Mouse (Mus musculus) megakaryocyte, embryonic 14.5 days (primary cell): ENCODE data around the gene Igsf6. TPM values are rescaled to one million over a fixed set of nuclear protein-coding genes. Genes with fewer than 3 reads are reported as not detected.

ENCODE experiments used
- H3K27me3 ChIP-seq: replicated peaks from 2 replicates; pipeline ENCODE3; 2012; ENCODE audit warnings: inconsistent platforms
- H3K36me3 ChIP-seq: replicated peaks from 2 replicates; pipeline ENCODE3; 2012; ENCODE audit warnings: low read length, inconsistent platforms, mixed read lengths
- H3K4me1 ChIP-seq: 2 replicates; pipeline ENCODE4 v1.6.1; 2012; ENCODE audit warnings: inconsistent platforms
- H3K4me3 ChIP-seq: replicated peaks from 2 replicates; pipeline ENCODE3; 2012; ENCODE audit warnings: moderate library complexity, mild to moderate bottlenecking, inconsistent platforms
- H3K9me3 ChIP-seq: 2 replicates; pipeline ENCODE4 v1.6.1; 2012; ENCODE audit warnings: inconsistent platforms
- FLI1 ChIP-seq: IDR thresholded peaks from 2 replicates; pipeline ENCODE4 v1.6.1; 2012; ENCODE audit warnings: low read length, inconsistent platforms, mixed read lengths
- GATA1 ChIP-seq: IDR thresholded peaks from 3 replicates; pipeline ENCODE4 v1.6.1; 2012; ENCODE audit warnings: mixed read lengths, low read length, inconsistent platforms, borderline replicate concordance
- polyA plus RNA-seq: library from polyadenylated mRNA; stranded (reverse); fragments of >175 nt; gene quantifications from 2 replicates; pipeline ENCODE4 v1.2.3, GENCODE M21; 2012; ENCODE audit warnings: low replicate concordance; ENCODE audit not compliant: insufficient read depth

Gene Igsf6
- 6.0 TPM in 1 of 2 replicates, not detected in the other for polyA plus RNA-seq

GRCm38 (mm10) chr7:121074281-121074680 is at the start of gene Igsf6:
TSS of gene Igsf6 (minus strand) at chr7:121074572.
- H3K4me3 ChIP-seq: peak within 1 kb of the TSS; percentile 70
- peaks cover 3% of the 10 kb centered on the region; the same call in 1 of the 2 replicates for H3K4me1 ChIP-seq
- H3K27me3 ChIP-seq: no peaks in the 10 kb centered on the region
- no peaks in the 10 kb centered on the region for H3K9me3 ChIP-seq
- H3K36me3 ChIP-seq: peaks cover 83% of the 10 kb centered on the region
- no peak for TF ChIP-seq GATA1
- no peak for TF ChIP-seq FLI1

DNA sequence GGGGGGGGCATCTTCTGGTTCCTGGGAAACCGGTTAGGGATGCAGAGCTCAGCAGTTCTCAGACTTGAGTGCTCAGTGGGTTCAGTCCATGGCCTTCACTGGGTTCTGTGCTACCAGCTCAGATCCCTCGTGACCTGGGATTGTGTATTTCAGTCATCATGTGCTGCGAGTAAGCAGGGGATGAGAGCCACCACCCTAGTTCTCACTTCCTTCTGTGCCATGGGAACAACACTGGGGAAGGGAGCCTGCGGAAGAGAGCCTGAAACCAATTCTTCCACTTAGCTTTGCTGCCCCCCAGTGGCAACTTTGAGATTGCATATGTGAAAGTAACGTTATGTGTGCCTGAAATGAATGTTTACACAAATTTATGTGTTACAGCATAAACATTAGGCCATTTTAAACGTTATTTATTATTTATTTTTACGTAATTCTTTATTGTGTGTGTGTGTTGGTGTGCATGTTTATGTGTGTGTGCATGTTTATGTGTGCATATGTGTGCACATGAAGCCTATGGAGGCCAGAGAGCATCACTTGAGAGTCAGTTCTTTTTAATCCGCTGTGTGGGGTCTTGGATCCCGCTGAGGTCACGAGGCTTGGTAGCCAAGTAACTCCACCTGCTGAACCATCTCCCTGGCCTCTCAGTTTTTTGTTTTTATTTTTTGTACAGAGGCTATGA is 45.9 kb upstream of the Igsf6 start:
- TF ChIP-seq FLI1 (no peak), GATA1 (no peak)
- H3K27me3 ChIP-seq: peaks cover 20% of the 10 kb centered on the region
- H3K36me3 ChIP-seq: no peaks in the 10 kb centered on the region
- H3K4me3 ChIP-seq: peak overlapping the region; percentile 84
- peaks cover 7% of the 10 kb centered on the region for H3K4me1 ChIP-seq
- peaks cover 7% of the 10 kb centered on the region; the same call in 1 of the 2 replicates for H3K9me3 ChIP-seq

DNA sequence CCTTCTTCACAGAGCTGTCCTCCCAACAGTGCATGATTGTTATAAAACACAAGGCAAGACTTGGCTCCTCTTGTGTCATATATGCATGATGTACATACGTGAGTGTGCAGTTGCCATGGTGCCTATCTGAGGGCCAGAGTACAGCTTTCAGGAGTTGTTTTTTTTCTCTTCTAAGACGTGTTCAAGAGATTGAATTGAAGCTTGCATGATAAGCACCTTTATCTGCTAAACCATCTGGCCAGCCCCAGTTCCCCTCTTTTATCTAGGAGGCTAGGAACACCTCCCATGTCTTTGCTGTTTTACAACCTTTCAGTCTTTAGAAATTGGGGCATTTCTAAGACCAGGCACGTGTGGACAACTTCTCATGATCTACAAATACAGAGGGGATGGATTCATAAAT is 37.4 kb upstream of the Igsf6 start:
- H3K4me1 ChIP-seq: no peaks in the 10 kb centered on the region
- no peak for TF ChIP-seq FLI1
- TF ChIP-seq GATA1: no peak
- H3K36me3 ChIP-seq: no peaks in the 10 kb centered on the region
- no peak overlapping the region for H3K4me3 ChIP-seq
- peaks cover 6% of the 10 kb centered on the region; the same call in 1 of the 2 replicates for H3K9me3 ChIP-seq
- peaks cover 8% of the 10 kb centered on the region for H3K27me3 ChIP-seq

DNA sequence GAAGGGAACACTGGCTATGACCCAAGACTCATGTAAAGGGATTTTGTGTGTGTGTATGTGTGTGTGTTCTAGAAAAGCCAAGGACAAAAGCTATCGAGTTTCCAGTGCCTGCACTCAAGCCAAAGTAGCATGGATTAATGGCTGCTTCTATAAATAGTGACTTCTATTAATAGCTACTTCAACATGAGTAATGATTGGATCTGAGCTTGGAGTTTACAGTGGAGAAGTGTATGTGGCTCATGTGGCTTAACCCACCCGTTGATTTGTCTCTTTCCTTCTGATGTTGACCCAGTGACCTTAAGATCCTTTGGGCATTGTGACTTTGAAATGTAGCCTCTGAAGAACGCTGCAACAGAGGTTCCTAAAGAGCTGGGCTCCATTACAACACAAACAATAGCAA is 36.9 kb upstream of the Igsf6 start:
- Histone ChIP-seq H3K36me3 (no peaks in the 10 kb centered on the region), H3K4me1 (no peaks in the 10 kb centered on the region), H3K9me3 (peaks cover 6% of the 10 kb centered on the region; the same call in 1 of the 2 replicates), H3K4me3 (no peak overlapping the region), H3K27me3 (peaks cover 7% of the 10 kb centered on the region)
- no peak for TF ChIP-seq GATA1
- TF ChIP-seq FLI1: no peak

GRCm38 (mm10) chr7:121107851-121108250 is 33.5 kb upstream of the Igsf6 start:
- H3K4me3 ChIP-seq: no peak overlapping the region
- H3K4me1 ChIP-seq: no peaks in the 10 kb centered on the region
- H3K27me3 ChIP-seq: peaks cover 6% of the 10 kb centered on the region
- TF ChIP-seq FLI1 (no peak), GATA1 (no peak)
- H3K36me3 ChIP-seq: no peaks in the 10 kb centered on the region
- no peaks in the 10 kb centered on the region for H3K9me3 ChIP-seq

DNA sequence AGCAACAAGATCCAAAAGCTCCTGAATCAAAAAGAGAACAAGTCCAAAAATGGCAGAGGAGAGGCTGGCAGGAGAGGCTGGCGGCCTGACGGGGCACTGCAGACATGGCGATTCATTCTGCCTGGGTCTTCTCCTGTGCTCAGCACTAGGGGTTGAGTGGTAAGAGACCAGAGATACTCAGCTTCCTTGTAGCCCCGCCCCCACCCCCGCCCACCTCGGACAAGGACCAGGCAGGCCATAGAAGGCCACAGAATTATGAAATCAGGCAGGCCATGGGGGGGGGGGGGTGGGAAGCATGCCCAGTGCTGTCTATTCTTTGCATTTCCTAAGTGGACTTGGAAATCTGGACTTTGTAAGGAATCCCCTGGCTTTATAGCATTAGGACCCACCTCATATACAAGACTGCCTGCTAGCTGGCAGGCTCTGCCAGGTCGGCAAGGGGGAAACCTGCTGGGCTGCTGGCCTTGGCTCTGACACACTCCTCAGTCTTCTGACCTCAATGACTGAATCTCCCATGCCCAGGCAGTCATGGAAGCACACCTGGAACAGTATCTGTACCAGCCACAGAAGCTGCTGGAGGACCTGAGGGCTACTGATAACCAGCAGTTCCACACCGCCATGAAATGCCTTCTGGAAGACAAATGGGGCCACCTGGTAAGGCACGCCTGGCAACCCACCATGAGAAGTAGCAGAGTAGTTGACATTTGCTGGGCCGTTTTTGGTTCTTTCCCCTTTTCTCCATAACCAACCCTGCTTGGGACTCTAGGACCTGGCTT is 24.4 kb upstream of the Igsf6 start:
- H3K4me1 ChIP-seq: no peaks in the 10 kb centered on the region
- peaks cover 16% of the 10 kb centered on the region for H3K27me3 ChIP-seq
- H3K9me3 ChIP-seq: no peaks in the 10 kb centered on the region
- TF ChIP-seq FLI1 (no peak), GATA1 (no peak)
- no peak overlapping the region for H3K4me3 ChIP-seq
- H3K36me3 ChIP-seq: no peaks in the 10 kb centered on the region

- no peaks in the 10 kb centered on the region for H3K36me3 ChIP-seq
- TF ChIP-seq FLI1 (no peak), GATA1 (no peak)
- H3K4me3 ChIP-seq: no peak overlapping the region
- H3K27me3 ChIP-seq: peaks cover 22% of the 10 kb centered on the region
- H3K9me3 ChIP-seq: no peaks in the 10 kb centered on the region
- peaks cover 9% of the 10 kb centered on the region; the same call in 1 of the 2 replicates for H3K4me1 ChIP-seq
Measured at GRCm38 (mm10) chr7:121093026-121093425, 18.7 kb upstream of the Igsf6 start.

GRCm38 (mm10) chr7:121090748-121091147 is 16.4 kb upstream of the Igsf6 start:
- no peaks in the 10 kb centered on the region for H3K9me3 ChIP-seq
- no peak overlapping the region for H3K4me3 ChIP-seq
- peaks cover 9% of the 10 kb centered on the region; the same call in 1 of the 2 replicates for H3K4me1 ChIP-seq
- H3K36me3 ChIP-seq: no peaks in the 10 kb centered on the region
- TF ChIP-seq GATA1: no peak
- no peak for TF ChIP-seq FLI1
- peaks cover 28% of the 10 kb centered on the region for H3K27me3 ChIP-seq

GRCm38 (mm10) chr7:121088745-121089144 is 14.4 kb upstream of the Igsf6 start:
- H3K9me3 ChIP-seq: no peaks in the 10 kb centered on the region
- H3K27me3 ChIP-seq: peaks cover 26% of the 10 kb centered on the region
- H3K36me3 ChIP-seq: no peaks in the 10 kb centered on the region
- no peak overlapping the region for H3K4me3 ChIP-seq
- peaks cover 12% of the 10 kb centered on the region for H3K4me1 ChIP-seq
- no peak for TF ChIP-seq GATA1
- TF ChIP-seq FLI1: no peak

- no peaks in the 10 kb centered on the region for H3K9me3 ChIP-seq
- H3K4me3 ChIP-seq: no peak overlapping the region
- H3K4me1 ChIP-seq: peaks cover 9% of the 10 kb centered on the region; the same call in 1 of the 2 replicates
- no peaks in the 10 kb centered on the region for H3K36me3 ChIP-seq
- H3K27me3 ChIP-seq: peaks cover 16% of the 10 kb centered on the region
- TF ChIP-seq FLI1 (no peak), GATA1 (no peak)
Measured at GRCm38 (mm10) chr7:121085500-121085899, 11.1 kb upstream of the Igsf6 start.
